Mouse (Mus musculus) small intestine, adult 2 months (tissue): ENCODE data around the gene 9330159F19Rik. TPM values are rescaled to one million over a fixed set of nuclear protein-coding genes. Genes with fewer than 3 reads are reported as not detected.

Experiments
- H3K27ac ChIP-seq: fragments of 200-500 bp; 2 replicates; pipeline ENCODE4 v1.5.1; 2012; ENCODE audit warnings: low read depth, low read length, control low read depth, inconsistent platforms; ENCODE audit not compliant: insufficient read depth
- H3K27me3 ChIP-seq: fragments of 200-500 bp; 2 replicates; pipeline ENCODE4 v1.6.1; 2012; ENCODE audit warnings: mild to moderate bottlenecking, moderate library complexity, low read length, inconsistent platforms; ENCODE audit not compliant: control insufficient read depth, insufficient read depth
- H3K36me3 ChIP-seq: fragments of 200-500 bp; 2 replicates; pipeline ENCODE4 v1.6.1; 2012; ENCODE audit warnings: mild to moderate bottlenecking, low read length, control low read depth, inconsistent platforms; ENCODE audit not compliant: control insufficient read depth, insufficient read depth
- H3K4me1 ChIP-seq: fragments of 200-500 bp; 2 replicates; pipeline ENCODE4 v1.6.1; 2012; ENCODE audit warnings: low read length, inconsistent platforms, mixed read lengths; ENCODE audit not compliant: control insufficient read depth, insufficient read depth, insufficient read length
- H3K4me3 ChIP-seq: fragments of 200-500 bp; 2 replicates; pipeline ENCODE4 v1.5.1; 2012; ENCODE audit warnings: low read depth, mild to moderate bottlenecking, control low read depth, inconsistent platforms, low read length, moderate library complexity
- CTCF ChIP-seq: fragments of 200-500 bp; IDR thresholded peaks from 2 replicates; pipeline ENCODE4 v1.5.1; 2012; ENCODE audit warnings: low read depth, mild to moderate bottlenecking, control low read depth, inconsistent platforms, low read length, moderate library complexity, mixed read lengths; ENCODE audit not compliant: insufficient replicate concordance, insufficient read length; ENCODE audit errors: extremely low read depth
- POLR2A ChIP-seq: fragments of 200-500 bp; IDR thresholded peaks from 2 replicates; pipeline ENCODE4 v1.6.1; 2012; ENCODE audit warnings: low read depth, mild to moderate bottlenecking, control low read depth, inconsistent platforms, low read length, moderate library complexity
- WGBS: fragments of 180-500 bp; shearing (Covaris S2); methylation state at CpG from one replicate; pipeline ENCODE4 v1.1.7; 2018; 5-methylcytosine and 5-hydroxymethylcytosine counted together
- polyA plus RNA-seq: library from polyadenylated mRNA; depleted of rRNA; stranded (reverse); fragments of >200 nt; gene quantifications from 2 replicates; pipeline ENCODE4 v1.2.3, GENCODE M21; 2012; rRNA removed

Gene 9330159F19Rik
- polyA plus RNA-seq, 1 experiment: 0.01 TPM

DNA sequence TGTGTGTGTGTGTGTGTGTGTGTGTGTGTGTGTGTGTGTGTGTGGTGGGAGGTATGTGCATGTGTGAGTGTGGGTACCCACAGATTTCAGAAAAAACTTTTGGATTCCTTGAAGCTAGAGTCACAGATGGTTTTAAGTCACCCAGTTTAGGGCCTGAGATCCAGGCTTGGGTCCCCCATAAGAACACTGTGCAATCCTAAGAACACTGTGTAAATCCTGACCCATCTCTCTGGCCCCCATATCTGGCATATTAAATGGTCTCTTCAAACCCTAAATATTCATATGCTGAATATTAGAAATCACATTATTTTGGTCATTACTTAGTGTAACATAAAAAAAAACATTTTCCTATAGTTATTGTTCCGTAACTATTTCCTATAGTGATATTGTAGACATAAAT, 5.6 kb downstream of the 9330159F19Rik start:
- WGBS: 88% methylated on average over 1 of the region's 1 CpGs
- H3K27me3 ChIP-seq: no peaks in the 10 kb centered on the region; the same call in 1 of the 2 replicates
- no peak overlapping the region for H3K4me3 ChIP-seq
- H3K36me3 ChIP-seq: no peaks in the 10 kb centered on the region
- TF ChIP-seq CTCF: no peak
- no peak for TF ChIP-seq POLR2A
- no peak overlapping the region for H3K27ac ChIP-seq
- no peaks in the 10 kb centered on the region for H3K4me1 ChIP-seq

DNA sequence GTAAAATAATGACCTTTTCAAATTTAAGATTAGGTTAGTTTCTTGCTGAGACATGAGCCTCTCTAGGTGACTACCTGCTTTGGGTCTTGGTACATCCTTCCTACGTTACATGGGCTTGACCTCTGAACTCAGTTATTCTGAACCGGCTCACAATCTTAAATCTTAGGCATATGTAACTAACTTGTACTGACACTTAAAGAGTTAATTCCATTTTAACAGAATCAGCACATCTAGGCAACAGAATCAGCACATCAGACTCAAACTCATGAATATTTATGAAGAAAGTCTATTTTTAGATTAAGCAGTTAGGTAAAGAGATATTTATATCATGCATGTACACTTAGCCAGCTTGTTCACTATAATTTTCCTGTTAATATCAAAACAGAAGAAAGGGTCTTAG, 6.0 kb downstream of the 9330159F19Rik start:
- Histone ChIP-seq H3K4me3 (no peak overlapping the region), H3K27ac (no peak overlapping the region), H3K4me1 (no peaks in the 10 kb centered on the region), H3K36me3 (no peaks in the 10 kb centered on the region), H3K27me3 (no peaks in the 10 kb centered on the region; the same call in 1 of the 2 replicates)
- 75% methylated on average over 2 of the region's 2 CpGs for WGBS
- TF ChIP-seq CTCF (no peak), POLR2A (no peak)

DNA sequence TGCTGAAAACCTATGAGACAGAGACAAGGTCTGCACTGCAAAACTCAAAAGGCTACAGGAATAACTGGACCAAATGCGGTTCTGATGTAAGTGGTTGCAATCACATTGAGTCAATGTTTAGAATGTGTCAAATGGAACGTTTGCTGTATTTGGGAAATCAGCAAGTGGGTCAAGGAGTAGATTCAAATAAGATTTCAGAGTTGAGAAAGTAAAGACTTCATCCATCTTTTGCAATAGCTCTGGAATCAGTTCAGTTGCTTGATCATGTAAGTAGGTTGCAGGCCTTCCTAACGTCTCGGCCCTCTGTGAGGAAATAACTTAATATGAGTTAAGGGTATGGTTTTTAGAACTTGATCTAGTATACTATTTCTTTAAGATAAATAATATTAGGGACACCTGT, 13.9 kb downstream of the 9330159F19Rik start:
- Histone ChIP-seq H3K4me1 (no peaks in the 10 kb centered on the region), H3K4me3 (no peak overlapping the region), H3K36me3 (no peaks in the 10 kb centered on the region), H3K27me3 (no peaks in the 10 kb centered on the region), H3K27ac (no peak overlapping the region)
- 83% methylated on average over 4 of the region's 4 CpGs for WGBS
- TF ChIP-seq POLR2A (no peak), CTCF (no peak)

DNA sequence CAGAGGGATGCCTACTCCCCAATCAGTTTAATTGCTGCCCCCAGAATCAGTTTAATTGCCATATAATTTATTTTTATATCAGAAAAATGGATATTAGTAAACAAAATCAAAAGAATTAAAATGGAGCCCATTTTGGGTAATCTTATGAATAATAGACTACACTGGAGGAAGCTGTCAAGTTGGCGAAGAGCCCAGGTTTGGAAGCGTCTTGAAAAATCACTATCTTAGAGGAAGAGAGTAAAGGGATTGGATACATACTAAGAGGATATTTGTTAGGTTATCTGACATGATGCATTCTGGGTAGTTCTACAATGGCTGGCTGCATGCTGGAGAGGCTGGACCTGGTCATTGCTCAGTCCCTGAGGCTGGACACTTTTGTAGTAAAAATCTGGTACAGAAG, 19.8 kb downstream of the 9330159F19Rik start:
- H3K27ac ChIP-seq: no peak overlapping the region
- no peak overlapping the region for H3K4me3 ChIP-seq
- no peaks in the 10 kb centered on the region for H3K27me3 ChIP-seq
- TF ChIP-seq POLR2A (no peak), CTCF (no peak)
- no peaks in the 10 kb centered on the region for H3K4me1 ChIP-seq
- 77% methylated on average over 2 of the region's 2 CpGs for WGBS
- no peaks in the 10 kb centered on the region for H3K36me3 ChIP-seq

Other genes with a start within 250 kb of the 9330159F19Rik start
- gene 2310057J18Rik, start 225.3 kb upstream of the 9330159F19Rik start, polyA plus RNA-seq: 4.3 TPM in 1 of 2 replicates, not detected in the other
- gene Soga3, start 67.8 kb upstream of the 9330159F19Rik start, polyA plus RNA-seq: 0.13 and 0.37 TPM in 2 replicates
- gene Gm49353, start 12.7 kb upstream of the 9330159F19Rik start, polyA plus RNA-seq: not detected in 2 replicates
- gene Echdc1, start 101.6 kb downstream of the 9330159F19Rik start, polyA plus RNA-seq: 0.29 and 0.80 TPM in 2 replicates
- 4.3 and 9.1 TPM in 2 replicates for gene Rnf146, start 150.8 kb downstream of the 9330159F19Rik start, polyA plus RNA-seq